In genomic region chr4:155859318-155859717, GRCm38 (mm10) we compare ENCODE assay signal across 8 mouse cellular contexts. TPM values are rescaled to one million over a fixed set of nuclear protein-coding genes. Genes with fewer than 3 reads are reported as not detected.
DNase-seq lines count a peak whose midpoint lies in the region; ATAC-seq lines count a peak whose summit lies in the region.
"Had no signal": no experiment of that assay in that cellular context is flagged by ENCODE, and none has a peak within 500 bp of the region (broad histone marks: within the 10 kb centered on the region; RNA-seq: fewer than 3 reads in every experiment).

No protein-coding gene starts in this region.

- no peaks in the 10 kb centered on the region for H3K27me3 ChIP-seq in neural tube, embryonic 15.5 days (replicated peaks)
- H3K27me3 ChIP-seq: embryonic facial prominence, embryonic 12.5 days had no signal

- peak; percentile 82 for DNase-seq in neural tube, embryonic 10.5 days (ENCODE audit: extremely low spot score, low spot score)
- peak; percentile 90 for DNase-seq in embryo, embryonic 10 days (ENCODE audit: low spot score)
- DNase-seq in kidney, postnatal 25 days: peak; percentile 61 to 66
- DNase-seq in retina, postnatal 1 day: peak; percentile 63
- DNase-seq in right cerebral cortex, postnatal 25 days: no peak
- DNase-seq in cerebellum, adult 18-20 months: no peak

- peaks cover 78% of the 10 kb centered on the region for H3K36me3 ChIP-seq in neural tube, embryonic 15.5 days

- H3K9ac ChIP-seq in neural tube, embryonic 15.5 days (replicated peaks): no peak overlapping the region
- H3K9ac ChIP-seq: embryonic facial prominence, embryonic 12.5 days had no signal

- 33% methylated on average over 13 of the region's 13 CpGs for WGBS in neural tube, embryonic 15.5 days

- H3K9me3 ChIP-seq in neural tube, embryonic 15.5 days (replicated peaks): no peaks in the 10 kb centered on the region
- H3K9me3 ChIP-seq: embryonic facial prominence, embryonic 12.5 days had no signal

- H3K4me2 ChIP-seq in neural tube, embryonic 15.5 days: no peak overlapping the region
- H3K4me2 ChIP-seq: embryonic facial prominence, embryonic 12.5 days had no signal

- no peak for ATAC-seq in neural tube, embryonic 15.5 days (ENCODE audit: low FRiP score)

- no peak overlapping the region for H3K4me3 ChIP-seq in neural tube, embryonic 15.5 days (replicated peaks)
- H3K4me3 ChIP-seq: embryonic facial prominence, embryonic 12.5 days had no signal

- H3K27ac ChIP-seq in neural tube, embryonic 15.5 days (replicated peaks): no peak overlapping the region
- H3K27ac ChIP-seq: embryonic facial prominence, embryonic 12.5 days had no signal

- H3K4me1 ChIP-seq in neural tube, embryonic 15.5 days: no peaks in the 10 kb centered on the region
- H3K4me1 ChIP-seq: embryonic facial prominence, embryonic 12.5 days had no signal

RNA-seq across cellular contexts. Expression of gene Tas1r3, which starts 3.8 kb away (rescaled TPM):
- polyA plus RNA-seq in neural tube, embryonic 15.5 days (2015; fragmentation: Nextera tagmentation; extraction: Ambion mirVana): 0.36 and 0.46 TPM in 2 replicates

RNA-seq across cellular contexts. Expression of gene Cptp, which starts 9.9 kb away (rescaled TPM):
- polyA plus RNA-seq in neural tube, embryonic 15.5 days (2015; fragmentation: Nextera tagmentation; extraction: Ambion mirVana): 28.0 and 29.0 TPM in 2 replicates

RNA-seq across cellular contexts. Expression of gene Ints11, which starts 10.0 kb away (rescaled TPM):
- 66.9 and 73.4 TPM in 2 replicates for polyA plus RNA-seq in neural tube, embryonic 15.5 days (2015; fragmentation: Nextera tagmentation; extraction: Ambion mirVana)

RNA-seq across cellular contexts. Expression of gene Dvl1, which starts 12.1 kb away (rescaled TPM):
- 11.5 and 28.6 TPM in 2 replicates for polyA plus RNA-seq in neural tube, embryonic 15.5 days (2015; fragmentation: Nextera tagmentation; extraction: Ambion mirVana)

RNA-seq across cellular contexts. Expression of gene Mxra8, which starts 19.8 kb away (rescaled TPM):
- polyA plus RNA-seq in neural tube, embryonic 15.5 days (2015; fragmentation: Nextera tagmentation; extraction: Ambion mirVana): 28.3 and 35.4 TPM in 2 replicates

Comparison
In these comparisons a context has a peak if more than half of its experiments do, and no peak if none do; other contexts are left out.
1. DNase-seq: peak in neural tube, embryonic 10.5 days (single experiment), embryo, embryonic 10 days (single experiment), kidney, postnatal 25 days (2 of 2) and retina, postnatal 1 day (single experiment); none in right cerebral cortex, postnatal 25 days (single experiment) and cerebellum, adult 18-20 months (0 of 2).